Comparison of ENCODE assay signal across 19 mouse cellular contexts in genomic region chr19:36564396-36564795, GRCm38 (mm10). TPM values are rescaled to one million over a fixed set of nuclear protein-coding genes. Genes with fewer than 3 reads are reported as not detected.
A peak's percentile ranks its signal among the peaks of the same experiment; 100 is the strongest.
DNase-seq lines count a peak whose midpoint lies in the region; ATAC-seq and TF ChIP-seq lines count a peak whose summit lies in the region.
"Had no signal": no experiment of that assay in that cellular context is flagged by ENCODE, and none has a peak within 500 bp of the region (broad histone marks: within the 10 kb centered on the region; RNA-seq: fewer than 3 reads in every experiment).

No protein-coding gene starts in this region.

- no peak overlapping the region for H3K27ac ChIP-seq in midbrain, postnatal 0 days (ENCODE audit: low read depth, low read length)
- H3K27ac ChIP-seq in midbrain, embryonic 11.5 days (ENCODE audit: low read depth, low read length) = no peak overlapping the region
- H3K27ac ChIP-seq: embryonic facial prominence, embryonic 12.5 days; heart, embryonic 10.5 days; hindbrain, embryonic 12.5 days; intestine, embryonic 15.5 days; limb, embryonic 13.5 days; midbrain, embryonic 12.5 days had no signal

- 66% methylated on average over 2 of the region's 2 CpGs for WGBS in midbrain, postnatal 0 days
- 68% methylated on average over 2 of the region's 2 CpGs for WGBS in midbrain, embryonic 11.5 days

- H3K4me2 ChIP-seq in midbrain, postnatal 0 days (ENCODE audit: low read depth, low read length, poor library complexity, severe bottlenecking) = no peak overlapping the region
- no peak overlapping the region for H3K4me2 ChIP-seq in midbrain, embryonic 11.5 days
- H3K4me2 ChIP-seq: embryonic facial prominence, embryonic 12.5 days; hindbrain, embryonic 12.5 days; intestine, embryonic 15.5 days; limb, embryonic 13.5 days; midbrain, embryonic 12.5 days had no signal

- H3K9me3 ChIP-seq in midbrain, postnatal 0 days (ENCODE audit: low read length) = no peaks in the 10 kb centered on the region
- no peaks in the 10 kb centered on the region for H3K9me3 ChIP-seq in midbrain, embryonic 11.5 days (ENCODE audit: control insufficient read depth, low read length)
- H3K9me3 ChIP-seq: embryonic facial prominence, embryonic 12.5 days; heart, embryonic 10.5 days; hindbrain, embryonic 12.5 days; intestine, embryonic 15.5 days; limb, embryonic 13.5 days; midbrain, embryonic 12.5 days had no signal

- no peak for DNase-seq in frontal cortex, postnatal 10 days (ENCODE audit: low spot score in 2 of 2)
- DNase-seq in midbrain, postnatal 0 days (ENCODE audit: low spot score) = peak; percentile 45
- DNase-seq in midbrain, embryonic 11.5 days (ENCODE audit: low spot score, missing footprints) = no peak
- peak; percentile 49 to 75 for DNase-seq in frontal cortex, postnatal 36 days (ENCODE audit: low spot score in 2 of 2)
- peak; percentile 19 for DNase-seq in left cerebral cortex, postnatal 4 days
- no peak for DNase-seq in urinary bladder, postnatal 10 days (ENCODE audit: low spot score)
- DNase-seq: adrenal gland, adult 8-10 months; cerebellum, adult 2 months; heart, postnatal 10 days; lung, postnatal 36 days had no signal

- TF ChIP-seq CTCF in midbrain, postnatal 0 days (IDR thresholded peaks at IDR 0.05) = no peak

- H3K27me3 ChIP-seq in midbrain, postnatal 0 days (ENCODE audit: insufficient read depth, low read length) = no peaks in the 10 kb centered on the region
- H3K27me3 ChIP-seq in midbrain, embryonic 11.5 days (ENCODE audit: control insufficient read depth, insufficient read depth, low read length) = no peaks in the 10 kb centered on the region
- H3K27me3 ChIP-seq: CH12.LX; embryonic facial prominence, embryonic 12.5 days; hindbrain, embryonic 12.5 days; intestine, embryonic 15.5 days; limb, embryonic 13.5 days; midbrain, embryonic 12.5 days had no signal

- H3K9ac ChIP-seq in midbrain, postnatal 0 days (replicated peaks; ENCODE audit: low read length, poor library complexity, severe bottlenecking) = no peak overlapping the region
- no peak overlapping the region for H3K9ac ChIP-seq in midbrain, embryonic 11.5 days (ENCODE audit: low read length)
- H3K9ac ChIP-seq: embryonic facial prominence, embryonic 12.5 days; hindbrain, embryonic 12.5 days; intestine, embryonic 15.5 days; limb, embryonic 13.5 days; midbrain, embryonic 12.5 days had no signal

- no peak overlapping the region for H3K4me3 ChIP-seq in midbrain, postnatal 0 days (ENCODE audit: low read depth, low read length)
- no peak overlapping the region for H3K4me3 ChIP-seq in midbrain, embryonic 11.5 days (ENCODE audit: low read depth, low read length)
- H3K4me3 ChIP-seq: embryonic facial prominence, embryonic 12.5 days; heart, embryonic 10.5 days; hindbrain, embryonic 12.5 days; intestine, embryonic 15.5 days; limb, embryonic 13.5 days; midbrain, embryonic 12.5 days had no signal

- 0 out of 2 replicates have a peak, but pooled peaks cover 2% of the 10 kb centered on the region for H3K4me1 ChIP-seq in midbrain, postnatal 0 days (ENCODE audit: insufficient read depth, low read length)
- no peaks in the 10 kb centered on the region for H3K4me1 ChIP-seq in midbrain, embryonic 11.5 days (ENCODE audit: control insufficient read depth, insufficient read depth, low read length)
- H3K4me1 ChIP-seq: embryonic facial prominence, embryonic 12.5 days; hindbrain, embryonic 12.5 days; intestine, embryonic 15.5 days; limb, embryonic 13.5 days had no signal

- ATAC-seq in frontal cortex, adult (ENCODE audit: low TSS enrichment) = peak; percentile 46; the same call in 1 of the 2 replicates
- ATAC-seq in midbrain, postnatal 0 days (ENCODE audit: low FRiP score) = no peak
- no peak for ATAC-seq in midbrain, embryonic 11.5 days (ENCODE audit: low FRiP score)
- no peak for ATAC-seq in megakaryocyte, adult 5-6 weeks (ENCODE audit: poor library complexity, severe bottlenecking)
- ATAC-seq: intestine, embryonic 15.5 days had no signal

- H3K36me3 ChIP-seq in midbrain, postnatal 0 days (ENCODE audit: insufficient read depth, low read length) = no peaks in the 10 kb centered on the region
- no peaks in the 10 kb centered on the region for H3K36me3 ChIP-seq in midbrain, embryonic 11.5 days (ENCODE audit: control insufficient read depth, insufficient read depth, low read length)
- H3K36me3 ChIP-seq: embryonic facial prominence, embryonic 12.5 days; heart, embryonic 10.5 days; hindbrain, embryonic 12.5 days; intestine, embryonic 15.5 days; limb, embryonic 13.5 days; midbrain, embryonic 12.5 days had no signal

- intact Hi-C loops in left cerebral cortex, postnatal 4 days (cut with DNase I) = no loop called here

RNA-seq across cellular contexts. Expression of gene Hectd2, which starts 10.0 kb away (rescaled TPM):
- 31.2 and 31.7 TPM in 2 replicates for total RNA-seq in midbrain, postnatal 0 days (2014; rRNA removed)
- polyA plus RNA-seq in midbrain, postnatal 0 days (2015; fragmentation: Nextera tagmentation; extraction: Ambion mirVana) = 6.1 and 8.1 TPM in 2 replicates
- 4.2 and 5.8 TPM in 2 replicates for polyA plus RNA-seq in midbrain, embryonic 11.5 days (2014; fragmentation: Nextera tagmentation; extraction: Ambion mirVana)
- total RNA-seq in left cerebral cortex, postnatal 4 days (2021) = 10 to 100 TPM; 26.2 to 27.7 TPM
- total RNA-seq in megakaryocyte, adult 5-6 weeks (2015) = 0.87 and 1.0 TPM in 2 replicates
- 0.61 and 0.70 TPM in 2 replicates for total RNA-seq in megakaryocyte, adult 5-6 weeks (2017)

Comparison
In these comparisons a context has a peak if more than half of its experiments do, and no peak if none do; other contexts are left out.
1. DNase-seq: peak in midbrain, postnatal 0 days (single experiment), frontal cortex, postnatal 36 days (2 of 2) and left cerebral cortex, postnatal 4 days (single experiment); none in frontal cortex, postnatal 10 days (0 of 2), midbrain, embryonic 11.5 days (single experiment) and urinary bladder, postnatal 10 days (single experiment).
2. RNA of gene Hectd2, which starts 10.0 kb away (total RNA-seq): 31.2 to 31.7 TPM in midbrain, postnatal 0 days and 26.2 to 27.7 TPM in left cerebral cortex, postnatal 4 days; 0.61 to 1.0 TPM in megakaryocyte, adult 5-6 weeks; every median in the first group is over 10 times any median in the second.